Mouse (Mus musculus): ENCODE data around the gene C1qb.

C1qb gene

GRCm38 (mm10) chr4:136847166-136847565, 38.8 kb downstream of the C1qb start:
- DNase-seq (ENCODE audit: low read depth, low spot score), result no peak

GRCm38 (mm10) chr4:136842802-136843201, 43.2 kb downstream of the C1qb start:
- no peak for DNase-seq (ENCODE audit: low read depth, low spot score)

GRCm38 (mm10) chr4:136842033-136842432, 44.0 kb downstream of the C1qb start:
- no peak for DNase-seq (ENCODE audit: low read depth, low spot score)

- peak; percentile 75 for DNase-seq (ENCODE audit: low read depth, low spot score)
Observed at GRCm38 (mm10) chr4:136841056-136841455, 44.9 kb downstream of the C1qb start.

DNA sequence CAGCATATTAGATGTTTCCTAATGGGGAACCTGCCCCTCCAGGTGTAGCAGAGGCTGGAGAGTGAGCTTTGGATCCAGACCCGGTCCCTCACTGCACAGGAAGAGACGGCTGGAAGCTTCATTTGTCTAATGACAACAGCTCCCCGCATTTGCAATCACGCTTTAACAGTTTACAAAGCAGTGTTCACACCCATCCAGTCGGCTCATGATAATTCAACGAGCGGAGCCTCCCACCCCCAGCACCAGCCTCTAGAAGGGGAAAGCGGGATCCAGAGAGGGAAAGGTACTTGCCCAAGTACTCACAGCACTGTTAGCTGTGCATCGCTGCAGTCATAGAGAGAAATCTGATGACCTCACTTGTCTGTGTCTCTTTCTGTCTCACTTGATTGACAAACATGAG, 47.5 kb downstream of the C1qb start:
- no peak for DNase-seq (ENCODE audit: low read depth, low spot score)

- DNase-seq (ENCODE audit: low read depth, low spot score), result no peak
Observed at GRCm38 (mm10) chr4:136838026-136838425, 48.0 kb downstream of the C1qb start.

DNA sequence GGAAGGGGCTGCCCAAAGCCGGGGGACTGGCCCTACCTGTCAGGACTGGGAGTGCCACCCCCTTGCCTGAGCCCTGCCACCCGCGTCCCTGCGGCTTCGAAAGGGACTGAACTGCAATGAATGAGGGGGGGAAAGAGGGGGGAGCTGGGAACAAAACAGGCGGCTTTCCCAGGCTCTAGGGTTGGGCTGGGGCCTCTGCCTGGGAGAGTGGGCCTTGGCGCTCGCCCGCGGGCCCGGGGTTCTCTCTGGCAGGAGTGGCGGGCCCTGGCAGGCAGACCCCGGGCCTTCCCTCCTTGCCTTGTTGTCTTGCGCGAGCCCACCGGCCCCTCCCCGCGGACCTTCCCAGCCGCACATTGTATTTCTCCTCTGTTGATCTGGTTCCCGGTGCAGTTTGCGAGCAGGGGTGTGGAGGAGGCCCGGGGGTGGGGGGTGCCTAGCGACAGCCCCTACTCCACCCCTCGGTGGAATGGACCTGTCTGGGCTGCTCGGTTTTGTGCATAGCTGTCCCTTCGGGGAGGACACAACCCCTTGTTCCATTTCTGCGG, 49.5 kb downstream of the C1qb start:
- no peak for DNase-seq (ENCODE audit: low read depth, low spot score)

GRCm38 (mm10) chr4:136835621-136836386, 50.2 kb downstream of the C1qb start, which contains the start of gene Ephb2:
Ephb2 (minus strand) TSS chr4:136835988.
- no peak for DNase-seq (ENCODE audit: low read depth, low spot score)

DNA sequence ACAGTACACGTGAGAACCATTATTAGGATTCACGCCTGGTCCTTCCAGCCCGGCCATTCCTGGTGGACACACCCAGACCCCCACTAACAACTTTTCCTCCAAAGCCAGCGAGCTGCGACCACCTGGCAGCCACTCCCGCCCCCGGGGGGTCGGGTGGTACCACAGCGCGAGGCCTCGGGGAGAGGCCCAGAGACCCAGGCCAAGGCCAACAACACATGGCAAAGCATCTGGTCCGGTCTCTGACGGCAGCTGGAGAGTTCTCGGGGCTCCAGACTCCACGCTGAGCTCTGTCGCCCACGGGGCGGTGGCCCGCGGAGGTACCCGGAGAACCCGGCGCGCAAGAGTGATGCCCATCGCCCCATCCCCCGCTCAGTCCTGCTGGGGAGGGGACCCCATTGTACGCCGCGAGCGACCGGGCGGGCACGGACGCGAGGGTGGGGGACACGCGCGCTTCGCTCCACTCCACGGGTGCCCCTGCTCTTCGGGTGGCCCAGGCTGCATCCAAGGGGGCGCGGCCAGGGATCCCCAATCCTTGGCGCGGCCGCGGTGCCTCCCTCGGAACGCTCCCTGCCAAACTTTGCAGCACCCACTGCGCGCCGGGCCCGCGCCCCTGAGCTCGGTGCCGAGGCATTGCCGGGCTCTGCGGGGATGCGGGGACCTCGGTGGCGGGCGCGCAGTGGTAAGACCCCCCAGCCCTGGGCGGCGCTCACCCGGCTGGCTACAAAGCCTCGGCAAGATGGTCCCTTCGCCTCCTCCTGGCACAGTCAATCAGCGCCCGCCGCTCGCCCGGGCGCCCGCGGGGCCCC, 51.0 kb downstream of the C1qb start:
- no peak for DNase-seq (ENCODE audit: low read depth, low spot score)

DNA sequence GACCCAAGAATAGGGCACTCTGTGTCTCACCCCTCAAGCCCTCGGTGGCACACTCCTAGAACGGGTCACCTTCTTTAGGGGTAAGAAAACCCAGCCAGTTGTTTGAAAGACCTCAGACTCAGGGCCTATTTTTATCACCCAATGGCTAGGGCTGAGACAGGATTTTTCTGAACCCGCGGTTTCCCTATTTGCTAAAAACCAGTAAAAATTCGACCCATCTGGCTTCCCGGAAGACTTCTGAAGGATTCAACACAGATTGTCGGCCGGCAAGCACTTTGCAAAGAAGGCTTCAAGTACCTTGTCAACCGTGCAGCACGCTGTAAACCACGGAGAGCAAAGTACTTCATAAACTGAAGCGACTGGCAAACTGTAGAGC, 51.6 kb downstream of the C1qb start:
- no peak for DNase-seq (ENCODE audit: low read depth, low spot score)

DNA sequence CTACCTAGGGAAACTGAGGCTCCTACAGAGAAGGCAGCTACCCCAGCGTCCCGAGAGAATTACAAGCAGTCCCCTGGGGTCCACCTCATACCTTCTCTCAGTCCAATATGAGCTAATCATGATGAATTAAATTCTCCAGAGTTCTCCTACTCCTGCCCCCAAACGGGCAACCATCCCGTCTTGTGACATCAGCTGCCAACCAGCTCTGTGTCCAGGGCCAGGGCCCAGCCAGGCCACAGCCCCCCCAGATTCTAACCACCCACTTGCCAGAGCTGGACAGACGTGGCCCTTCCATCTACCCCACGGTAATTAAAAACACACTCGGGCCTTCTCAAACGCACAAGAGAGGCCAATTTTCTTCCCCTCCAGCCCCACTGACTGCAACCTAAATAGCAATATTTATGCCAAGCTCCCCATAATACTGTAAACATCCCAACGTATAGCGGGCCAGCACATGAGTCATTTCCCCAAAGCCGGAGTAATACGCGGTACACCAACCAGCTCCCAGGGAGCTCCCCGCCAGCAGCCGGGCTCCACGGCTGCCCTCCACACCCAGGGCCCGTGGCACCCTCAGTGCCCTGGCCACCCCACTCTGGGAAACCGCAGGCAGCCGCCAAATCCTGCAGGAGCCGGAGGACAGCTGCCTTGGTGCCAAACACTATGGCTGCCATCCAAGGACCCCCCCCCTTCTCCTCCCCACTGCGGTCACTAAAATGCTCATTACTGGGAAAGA, 52.2 kb downstream of the C1qb start:
- no peak for DNase-seq (ENCODE audit: low read depth, low spot score)

- peak; percentile 79 for DNase-seq (ENCODE audit: low read depth, low spot score)
Observed at GRCm38 (mm10) chr4:136832559-136833232, 53.3 kb downstream of the C1qb start.

DNA sequence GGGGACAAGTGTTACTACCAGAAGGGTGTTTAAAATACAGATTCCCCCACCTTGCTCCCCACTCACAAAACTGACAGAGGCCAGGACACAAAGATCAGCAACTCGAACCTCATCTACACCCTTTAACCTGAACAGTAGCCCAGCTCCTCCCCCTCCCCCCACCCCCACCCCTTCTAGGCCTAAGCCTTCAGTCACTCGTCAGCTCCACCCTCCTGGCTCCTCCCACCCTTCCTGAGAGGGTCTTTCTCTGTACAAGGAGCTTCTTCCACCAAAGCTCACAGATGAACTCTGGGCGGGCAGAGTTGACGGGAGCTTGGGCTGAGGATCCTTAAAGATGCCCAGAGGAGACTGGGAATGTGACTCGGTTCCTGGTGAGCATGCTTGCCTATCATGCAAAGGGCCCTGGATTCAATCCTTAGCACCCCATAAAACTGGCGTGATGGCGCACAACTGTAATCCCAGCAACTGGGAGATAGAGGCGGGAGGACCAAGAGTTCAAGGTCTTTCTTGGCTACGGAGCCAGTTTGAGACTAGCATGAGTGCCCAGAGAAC, 55.6 kb downstream of the C1qb start:
- no peak for DNase-seq (ENCODE audit: low read depth, low spot score)

Measured in A20 (cell line).